Mouse (Mus musculus): ENCODE data around the gene Zp1.

DNA sequence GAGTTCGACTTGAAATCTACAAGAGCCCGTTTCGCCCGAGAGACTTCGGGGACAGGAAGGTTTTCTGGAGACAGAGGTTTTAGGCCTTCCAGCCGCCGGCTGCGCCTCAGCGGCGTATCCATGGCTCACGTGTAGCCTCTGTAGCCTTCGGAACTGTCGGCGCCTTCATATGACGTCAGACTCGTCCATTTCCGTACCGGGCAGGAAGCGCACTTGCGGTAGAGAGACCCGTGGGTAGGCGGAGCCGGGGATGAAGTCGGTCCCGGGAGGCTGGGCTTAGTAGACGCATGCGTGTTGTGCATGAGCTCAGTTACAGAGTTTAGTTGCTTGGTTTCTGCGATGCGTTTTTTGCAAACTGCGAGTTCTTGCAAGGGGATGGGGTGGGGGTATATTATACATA is 28.7 kb upstream of the Zp1 start, which contains the start of gene Ccdc86:
- TF ChIP-seq GATA1 (IDR thresholded peaks at IDR 0.05; ENCODE audit: borderline replicate concordance, low read length) (no peak), FLI1 (IDR thresholded peaks at IDR 0.05; ENCODE audit: low read length) (0 out of 2 replicates have a peak, but pooled peaks have one; percentile 41)

All from megakaryocyte, embryonic 14.5 days (primary cell).